Mouse (Mus musculus) kidney, postnatal 25 days (tissue): ENCODE data around the gene Ggnbp2.
"Not testable (repeated sequence)": the region's sequence is repeated elsewhere in the genome, so short reads cannot be mapped to it uniquely, and the experiment has no call there.

Experiments
- DNase-seq, 2 experiments: peaks; one replicate each; pipeline ENCODE4 v3.0.0; 2021; ENCODE audit warnings: mixed read lengths in 2 of 2

Gene Ggnbp2

DNA sequence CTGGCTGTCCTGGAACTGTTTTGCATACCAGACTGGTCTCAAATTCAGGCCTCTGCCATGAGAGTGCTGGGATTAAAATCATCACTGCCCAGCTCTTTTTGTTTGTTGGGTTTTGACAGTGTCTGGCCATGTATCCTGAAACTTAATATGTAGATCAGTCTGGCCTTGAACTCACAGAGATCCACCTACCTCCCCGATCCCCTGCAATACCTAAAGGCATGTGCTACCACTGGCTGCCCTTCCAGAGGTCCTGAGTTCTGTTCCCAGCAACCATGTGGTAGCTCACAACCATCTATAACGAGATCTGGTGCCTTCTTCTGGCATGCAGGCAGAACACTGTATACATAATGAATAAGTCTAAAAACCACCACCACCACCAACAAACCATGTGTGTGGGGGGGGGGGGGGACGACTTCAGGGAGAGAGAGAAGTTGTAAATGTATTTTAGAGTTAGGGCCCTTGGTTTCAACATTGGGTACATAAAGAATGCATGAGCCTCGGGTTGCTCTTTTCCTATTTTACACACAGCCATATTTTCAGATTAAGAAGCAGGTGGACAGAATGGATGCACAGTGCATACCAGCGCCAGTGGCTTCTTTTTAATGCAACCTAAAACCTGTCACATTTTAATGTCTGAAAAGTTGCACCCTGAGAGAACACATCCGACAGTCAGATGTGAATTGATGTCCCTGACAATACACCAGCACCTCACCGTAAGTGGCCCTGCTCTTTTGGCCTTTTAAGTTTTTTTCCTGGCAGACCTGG lies 8.6 kb upstream of the Ggnbp2 start:
- no peak for DNase-seq

DNA sequence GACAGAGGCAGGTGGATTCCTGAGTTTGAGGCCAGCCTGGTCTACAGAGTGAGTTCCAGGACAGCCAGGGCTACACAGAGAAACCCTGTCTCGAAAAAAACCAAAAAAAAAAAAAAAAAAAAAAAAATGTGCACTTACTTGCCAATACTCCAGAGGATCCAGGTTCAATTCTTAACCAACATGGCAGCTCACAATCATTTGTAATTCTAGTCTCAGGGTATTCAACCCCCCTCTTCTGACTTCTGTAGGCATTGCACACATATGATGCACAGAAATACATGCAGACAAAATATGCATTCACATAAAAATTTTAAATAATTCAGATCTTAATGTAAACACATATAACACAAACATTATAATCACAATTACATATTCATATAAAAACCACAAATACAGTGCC lies 5.4 kb upstream of the Ggnbp2 start:
- DNase-seq = not testable (repeated sequence)

DNA sequence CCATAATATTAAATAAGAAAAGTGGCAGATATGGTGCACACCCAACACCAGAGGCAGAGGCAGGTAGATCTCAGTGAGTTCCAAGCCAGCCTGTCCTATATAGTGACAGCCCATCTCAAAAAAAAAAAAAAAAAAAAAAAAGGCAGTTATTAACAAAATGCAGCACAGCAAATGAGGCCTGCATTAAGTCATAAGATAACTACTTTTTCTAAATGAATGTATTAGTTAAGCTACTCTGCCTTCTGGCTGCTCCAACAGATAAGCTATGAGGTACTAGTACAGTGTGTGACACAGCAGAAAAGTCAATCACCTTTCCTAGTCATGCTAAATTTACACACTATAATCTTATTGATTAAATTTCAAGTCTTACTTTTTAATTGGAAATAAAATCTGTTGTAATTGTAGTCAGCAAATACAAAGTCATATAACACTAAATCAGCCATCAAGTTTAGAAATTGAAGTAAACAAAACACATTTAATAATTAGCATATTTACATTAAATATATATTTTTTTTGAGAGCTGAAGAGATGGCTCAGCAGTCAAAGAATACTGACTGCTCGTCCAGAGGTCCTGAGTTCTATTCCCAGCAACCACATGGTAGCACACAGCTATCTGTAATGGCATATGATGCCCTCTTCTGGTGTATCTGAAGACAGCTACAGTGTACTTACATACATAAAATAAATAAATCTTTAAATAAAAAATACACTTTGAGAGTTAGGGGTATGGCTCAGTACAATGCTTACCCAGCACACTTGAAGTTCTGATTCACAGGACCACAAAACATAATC lies 2.6 kb upstream of the Ggnbp2 start:
- no peak for DNase-seq

DNA sequence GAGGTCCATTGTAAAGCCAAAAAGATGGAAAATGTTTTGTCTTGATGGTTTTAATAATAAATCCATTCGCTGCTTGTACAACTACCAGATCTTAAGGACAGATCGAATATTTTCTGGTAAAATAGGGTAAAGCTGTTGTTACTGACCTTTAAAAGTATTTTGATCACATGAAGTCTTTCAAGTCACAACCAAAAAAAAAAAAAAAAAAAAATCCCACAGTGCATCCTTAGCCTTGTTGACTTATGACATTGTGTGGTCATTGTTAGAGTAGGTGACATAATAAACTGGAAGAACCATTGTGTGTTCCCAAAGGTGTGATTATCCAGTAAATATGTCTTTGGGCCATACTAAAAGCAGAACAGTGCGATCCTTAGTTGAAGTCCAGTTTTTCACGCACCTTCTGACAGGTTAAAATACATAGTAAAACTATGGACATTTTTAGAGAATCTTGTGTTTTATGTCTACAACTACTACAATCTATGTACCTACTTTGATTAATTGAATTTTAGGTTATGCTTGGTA lies 992 bp upstream of the Ggnbp2 start:
- DNase-seq = no peak

DNA sequence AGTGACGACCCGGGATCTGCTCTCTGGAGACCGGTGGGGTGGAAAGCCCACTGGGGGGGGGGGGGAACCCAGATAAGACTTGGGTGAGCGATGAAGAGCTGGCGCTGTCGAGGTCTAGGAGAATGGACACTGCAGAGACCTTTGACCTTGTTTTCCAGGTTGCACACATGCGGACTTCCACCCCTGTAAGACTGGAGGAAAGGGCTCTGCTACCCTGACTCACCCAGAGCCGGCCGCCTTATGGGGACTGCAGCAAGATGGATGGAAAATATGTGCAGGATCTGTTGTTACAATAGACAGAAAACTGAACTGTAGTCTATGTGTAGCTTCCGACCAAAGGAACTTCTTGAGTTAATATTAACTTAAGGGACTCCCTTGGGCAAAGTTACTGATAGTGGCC lies 429 bp upstream of the Ggnbp2 start:
- peak in 1 of 2 experiments; percentile 54 for DNase-seq

DNA sequence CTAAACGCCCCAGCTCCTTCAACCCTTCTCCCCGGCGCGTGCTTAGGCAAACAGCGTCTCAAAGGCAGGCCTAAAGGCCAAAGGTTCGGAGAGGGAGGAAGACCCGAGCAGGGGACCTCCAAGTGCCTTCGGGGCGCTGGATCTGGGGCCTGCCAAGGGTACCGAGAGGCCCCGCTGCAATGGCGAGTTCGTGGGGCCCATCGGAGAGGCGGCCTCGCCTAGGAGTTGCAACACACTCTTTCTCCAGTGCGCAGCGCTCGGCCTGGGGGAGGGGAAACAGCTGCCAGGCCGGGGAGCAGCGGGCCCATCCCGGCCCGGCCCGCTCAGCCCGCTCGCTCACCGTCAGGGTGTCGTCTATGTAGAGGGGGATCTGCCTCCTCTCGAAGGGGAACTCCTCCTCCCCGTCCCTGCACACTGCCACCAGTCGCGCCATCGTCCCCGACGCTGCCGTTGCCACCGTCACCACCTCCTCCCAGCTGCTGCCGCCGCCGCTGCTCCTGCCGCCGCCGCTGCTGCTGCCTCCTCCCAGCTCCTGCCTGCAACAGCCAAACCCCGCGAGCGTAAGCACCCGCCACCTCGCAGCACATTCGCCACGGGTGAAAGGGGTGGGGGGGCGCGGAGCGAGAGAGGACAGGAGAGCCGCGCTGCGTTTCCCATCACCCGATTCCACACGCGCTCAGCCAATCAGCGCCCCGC lies 932 bp downstream of the Ggnbp2 start:
- peak; percentile 93 to 98 for DNase-seq

DNA sequence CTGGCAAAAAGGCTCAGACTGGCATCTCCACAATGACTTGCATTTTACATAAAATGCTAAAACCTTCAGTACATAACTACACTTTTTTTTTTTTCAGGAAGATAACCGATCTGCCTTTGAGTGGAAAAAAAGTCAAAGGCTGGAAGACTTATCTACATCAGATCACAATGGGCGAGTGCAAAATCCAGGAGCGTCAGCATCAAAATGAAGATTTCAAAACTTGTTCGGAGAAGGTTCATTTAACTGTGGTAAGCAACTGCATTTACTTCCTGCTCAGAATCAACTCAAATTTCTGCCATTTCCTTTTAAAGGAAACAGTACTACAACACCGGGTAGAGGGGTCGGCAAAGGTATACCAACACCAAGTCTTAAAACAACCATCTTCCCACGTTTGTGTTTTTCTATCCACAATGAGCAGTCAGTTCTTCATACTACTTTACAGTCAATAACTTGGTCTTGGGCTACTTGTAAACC lies 1.8 kb downstream of the Ggnbp2 start:
- no peak for DNase-seq

DNA sequence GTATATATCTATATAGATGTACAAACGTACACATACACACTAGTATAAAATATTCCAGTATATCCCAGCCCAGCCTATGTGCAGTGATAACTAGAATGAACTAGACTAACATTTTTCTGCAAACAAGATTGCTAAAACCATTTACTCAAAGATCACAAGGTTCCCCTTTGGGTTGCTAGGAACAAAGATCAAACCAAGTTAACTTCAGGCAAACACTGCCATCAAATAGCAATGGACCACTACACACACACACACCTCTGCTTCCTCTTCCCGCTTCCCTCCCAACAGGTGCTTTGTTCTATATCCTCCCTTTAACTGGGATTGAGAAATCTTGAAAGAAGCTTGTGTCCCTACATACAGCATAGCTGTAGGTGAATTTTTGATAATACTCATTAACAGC lies 3.0 kb downstream of the Ggnbp2 start:
- no peak for DNase-seq

DNA sequence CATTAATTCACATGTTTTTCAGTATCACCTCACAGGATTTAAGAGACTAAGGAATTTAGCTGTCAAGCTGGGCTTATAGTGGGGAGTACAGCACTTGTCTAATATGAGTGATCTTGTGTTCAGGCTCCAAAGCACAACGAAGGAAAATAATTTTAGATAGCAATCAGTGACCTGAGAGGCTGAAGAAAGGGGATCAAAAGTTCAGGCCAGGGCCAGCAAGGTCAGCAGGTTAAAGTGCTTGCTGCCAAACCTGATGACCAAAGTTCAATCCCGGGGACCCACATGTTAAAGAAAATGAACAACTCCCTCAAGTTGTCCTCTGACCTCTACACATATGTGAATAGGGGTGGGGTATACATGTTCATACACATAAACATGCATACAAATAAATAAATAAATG lies 5.3 kb downstream of the Ggnbp2 start:
- DNase-seq = peak; percentile 45 to 54

DNA sequence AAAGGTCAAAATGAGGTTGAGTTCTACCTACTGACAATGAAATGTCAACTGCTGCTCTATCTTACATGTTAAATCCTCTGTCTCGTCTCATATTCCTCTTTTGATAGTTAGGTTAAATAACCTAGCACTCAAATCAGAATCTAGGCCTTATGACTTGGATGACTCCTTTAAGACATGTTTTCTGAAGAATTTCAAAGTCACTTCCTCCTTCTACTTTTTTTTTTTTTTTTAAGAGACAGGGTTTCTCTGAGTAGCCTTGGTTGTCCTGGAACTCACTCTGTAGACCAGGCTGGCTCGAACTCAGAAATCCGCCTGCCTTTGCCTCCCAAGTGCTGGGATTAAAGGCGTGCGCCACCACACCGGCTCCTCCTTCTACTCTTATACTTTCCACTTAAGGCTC lies 15.3 kb downstream of the Ggnbp2 start:
- no peak for DNase-seq

DNA sequence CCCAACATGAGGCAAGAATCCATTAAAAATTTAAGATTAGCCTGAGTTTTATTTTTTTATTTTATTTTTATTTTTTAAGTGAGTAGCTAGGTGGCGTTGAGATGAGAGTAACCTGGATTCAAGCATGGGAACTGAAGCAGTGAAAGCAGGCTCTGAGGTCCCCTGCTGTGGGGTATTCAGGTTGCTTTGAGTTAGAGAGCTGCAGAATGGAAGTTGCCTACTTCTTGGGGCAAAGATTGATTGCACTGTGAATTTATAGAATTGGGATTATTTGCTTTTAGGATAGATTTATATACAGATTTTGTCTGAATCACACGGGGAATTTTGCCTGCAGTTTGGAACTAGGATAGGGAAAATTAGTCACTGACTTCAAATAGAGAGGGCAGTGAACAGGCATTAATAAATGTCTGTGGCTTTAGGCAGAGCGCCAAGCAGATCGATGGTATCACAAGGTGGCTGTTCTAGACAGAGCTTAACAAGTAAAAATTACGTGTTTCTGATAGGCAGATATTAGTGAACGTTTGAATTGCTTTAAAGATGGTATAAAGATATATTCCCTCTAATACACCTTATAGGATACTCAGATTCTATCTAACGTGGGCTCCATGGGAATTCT lies 23.0 kb downstream of the Ggnbp2 start:
- DNase-seq = no peak

DNA sequence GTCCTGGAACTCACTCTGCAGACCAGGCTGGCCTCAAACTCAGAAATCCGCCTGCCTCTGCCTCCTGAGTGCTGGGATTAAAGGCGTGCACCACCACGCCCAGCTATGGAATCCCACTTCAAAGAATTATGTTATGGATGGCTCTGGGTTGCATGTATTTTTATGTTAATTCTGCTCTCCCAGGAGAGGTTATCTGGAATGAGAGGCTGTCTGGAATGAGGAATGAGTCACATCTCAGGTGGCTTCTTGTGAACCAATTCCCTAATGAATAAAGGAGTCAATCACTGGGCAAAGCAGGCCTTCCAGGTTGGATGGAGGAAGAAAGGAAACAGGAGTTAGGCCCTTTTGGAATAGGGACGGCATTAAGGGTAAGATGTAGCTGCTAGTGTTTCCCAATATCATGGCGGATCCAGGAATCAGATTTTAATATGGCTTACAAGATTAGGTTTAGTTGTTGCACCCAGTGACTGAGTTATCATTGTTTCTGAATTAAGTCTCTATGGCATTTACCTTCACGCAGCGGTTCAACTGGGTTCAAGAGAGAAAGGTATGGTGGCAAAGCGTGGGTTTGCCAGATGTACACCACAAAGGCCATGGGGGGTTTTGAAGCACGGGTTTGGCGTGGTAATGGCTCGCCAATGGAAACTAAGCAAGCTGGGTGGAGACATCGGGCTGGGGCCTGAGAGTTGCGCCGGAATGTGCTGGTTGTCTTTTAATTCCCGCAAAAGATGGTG lies 23.7 kb downstream of the Ggnbp2 start:
- no peak for DNase-seq

DNA sequence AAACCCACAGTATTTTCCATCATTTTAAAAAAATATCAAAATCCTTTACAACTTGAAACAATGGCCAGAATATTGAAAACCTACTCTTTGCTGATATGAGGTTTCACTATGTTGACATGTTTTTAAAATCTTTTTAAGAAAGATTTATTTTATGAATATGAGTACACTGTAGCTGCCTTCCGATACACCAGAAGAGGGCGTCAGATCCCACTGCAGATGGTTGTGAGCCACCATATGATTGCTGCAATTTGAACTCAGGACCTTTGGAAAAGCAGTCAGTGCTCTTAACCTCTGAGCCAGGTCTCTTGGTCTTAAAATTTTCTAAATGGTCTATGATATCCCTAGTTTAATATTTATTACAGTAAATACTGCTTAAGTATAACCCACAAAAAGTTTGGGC lies 31.3 kb downstream of the Ggnbp2 start:
- no peak for DNase-seq

DNA sequence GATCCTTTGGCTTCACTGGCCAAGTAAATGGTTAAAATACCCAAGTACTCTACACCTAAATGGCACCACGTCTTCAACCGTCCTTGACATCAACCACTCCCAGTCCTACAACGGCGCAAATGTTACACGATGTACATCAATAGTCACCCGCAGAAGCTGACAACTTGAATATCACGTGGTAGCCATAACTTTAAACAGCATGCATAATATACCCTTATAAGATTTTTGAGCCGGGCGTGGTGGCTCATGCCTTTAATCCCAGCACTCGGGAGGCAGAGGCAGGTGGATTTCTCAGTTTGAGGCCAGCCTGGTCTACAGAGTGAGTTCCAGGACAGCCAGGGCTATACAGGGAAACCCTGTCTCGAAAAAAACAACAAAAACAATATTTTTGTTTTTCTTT lies 41.1 kb downstream of the Ggnbp2 start:
- not testable (repeated sequence) for DNase-seq

DNA sequence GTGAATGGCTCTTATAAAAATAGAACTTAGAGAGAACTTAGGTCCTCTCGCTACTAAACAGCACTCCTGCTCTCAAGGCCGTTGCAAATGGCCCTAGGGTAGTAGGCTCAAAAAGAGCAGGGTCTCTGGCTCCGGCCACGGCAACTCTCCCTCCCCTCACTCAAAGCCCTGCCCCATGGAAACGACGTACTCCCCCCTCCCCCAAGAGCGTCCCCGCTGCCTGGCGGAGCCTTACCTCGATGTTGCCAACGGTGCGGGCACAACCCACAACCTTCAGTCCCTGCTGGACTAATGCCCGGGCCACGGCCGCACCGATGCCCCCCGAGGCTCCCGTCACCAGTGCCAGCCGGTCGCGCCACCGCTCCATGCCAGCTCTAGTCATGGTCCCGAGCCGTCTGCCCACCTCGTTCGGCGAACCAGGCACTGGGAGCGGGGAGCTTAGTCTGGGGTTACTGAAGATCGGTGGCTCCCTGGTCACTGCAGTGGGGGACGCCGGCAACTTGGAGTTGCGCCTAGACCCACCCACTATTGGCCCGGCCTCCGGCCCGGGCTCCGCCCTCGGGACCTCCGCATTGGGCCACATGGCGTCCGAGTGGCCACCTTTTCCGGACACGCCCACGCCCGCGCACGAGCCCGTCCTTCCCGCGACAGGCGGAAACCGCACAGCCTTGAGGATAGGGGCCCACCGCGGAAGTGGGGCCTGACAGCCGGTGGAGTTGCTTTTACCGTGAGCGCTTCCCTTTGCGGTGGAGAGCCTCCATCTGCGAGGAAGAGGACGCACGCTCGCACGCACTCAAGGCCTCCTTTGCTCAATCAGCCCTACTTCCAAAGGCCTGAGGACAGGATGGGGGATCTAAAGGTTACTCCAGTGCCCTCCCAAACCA lies 41.9 kb downstream of the Ggnbp2 start, which contains the start of gene Dhrs11:
Gene Dhrs11, minus strand, starts transcription at position 479 of the 884 bp plus-strand sequence.
- DNase-seq = peak; percentile 95 to 98

DNA sequence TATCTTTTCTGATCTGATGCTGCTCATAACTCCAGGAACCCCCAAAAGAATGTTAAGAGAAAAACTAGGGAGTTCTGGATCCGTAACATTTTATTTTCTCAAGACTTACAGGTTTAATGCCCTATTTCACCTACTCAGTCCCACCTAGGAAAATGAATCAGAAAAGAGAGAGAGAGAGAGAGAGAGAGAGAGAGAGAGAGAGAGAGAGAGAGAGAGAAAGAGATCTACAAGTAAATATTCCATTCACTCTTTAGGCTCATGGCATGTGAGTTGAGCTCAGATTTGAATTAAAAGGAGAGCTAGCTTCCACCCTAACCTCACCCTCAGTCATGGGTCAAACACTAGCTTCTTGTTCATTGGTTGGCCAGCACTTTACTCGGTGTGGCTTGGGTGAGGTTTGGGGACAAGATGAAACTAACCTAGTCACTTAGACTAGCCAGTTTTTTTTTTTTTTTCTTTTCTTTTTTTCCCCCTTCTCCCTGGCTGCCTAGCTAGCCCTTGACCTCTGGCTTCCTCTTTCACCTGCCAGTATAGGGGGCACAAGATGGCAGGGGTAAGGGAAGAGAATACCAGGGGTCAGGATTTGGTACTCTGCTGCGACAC lies 42.6 kb downstream of the Ggnbp2 start:
- DNase-seq = peak in 1 of 2 experiments; percentile 46

DNA sequence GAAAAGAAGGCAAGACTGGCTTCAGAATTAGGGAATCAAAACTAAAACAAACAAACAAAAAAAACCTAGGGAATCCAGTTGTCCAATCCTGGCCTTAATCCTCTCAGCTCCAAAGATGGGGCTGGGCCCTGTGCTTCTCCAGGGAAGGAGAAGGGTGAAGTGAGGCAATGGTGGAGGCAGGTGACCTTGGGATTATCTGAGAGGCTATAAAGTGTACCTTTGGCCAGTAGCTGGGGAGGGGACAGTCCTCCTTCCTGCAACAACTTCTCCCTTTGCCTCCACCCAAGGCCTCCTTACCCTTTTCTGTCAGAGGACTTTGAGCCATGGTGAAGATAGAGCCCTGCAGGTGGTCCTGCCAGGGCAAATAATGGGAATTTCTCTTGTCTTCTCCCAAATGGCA lies 43.1 kb downstream of the Ggnbp2 start:
- peak in 1 of 2 experiments; percentile 52 for DNase-seq

DNA sequence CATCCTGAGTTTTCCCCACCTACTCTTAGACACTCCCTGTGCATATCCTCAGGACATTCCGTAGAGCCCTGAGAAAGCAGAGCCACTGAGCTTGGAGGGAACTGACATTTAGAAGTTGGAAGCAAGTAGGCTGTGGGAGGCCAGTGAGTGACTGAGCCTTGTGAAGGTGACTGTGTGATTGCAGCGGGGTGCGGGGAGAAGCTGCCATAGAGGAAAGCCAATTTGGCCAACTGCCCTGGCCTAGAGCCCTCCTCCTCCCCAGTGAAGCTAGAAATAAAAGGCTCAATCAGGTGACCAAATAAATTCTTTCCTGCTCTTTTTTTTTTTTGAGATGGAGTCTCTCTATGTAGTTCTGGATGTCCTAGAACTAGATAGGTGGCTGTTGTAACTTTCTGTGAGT lies 44.4 kb downstream of the Ggnbp2 start:
- peak; percentile 83 to 91 for DNase-seq

DNA sequence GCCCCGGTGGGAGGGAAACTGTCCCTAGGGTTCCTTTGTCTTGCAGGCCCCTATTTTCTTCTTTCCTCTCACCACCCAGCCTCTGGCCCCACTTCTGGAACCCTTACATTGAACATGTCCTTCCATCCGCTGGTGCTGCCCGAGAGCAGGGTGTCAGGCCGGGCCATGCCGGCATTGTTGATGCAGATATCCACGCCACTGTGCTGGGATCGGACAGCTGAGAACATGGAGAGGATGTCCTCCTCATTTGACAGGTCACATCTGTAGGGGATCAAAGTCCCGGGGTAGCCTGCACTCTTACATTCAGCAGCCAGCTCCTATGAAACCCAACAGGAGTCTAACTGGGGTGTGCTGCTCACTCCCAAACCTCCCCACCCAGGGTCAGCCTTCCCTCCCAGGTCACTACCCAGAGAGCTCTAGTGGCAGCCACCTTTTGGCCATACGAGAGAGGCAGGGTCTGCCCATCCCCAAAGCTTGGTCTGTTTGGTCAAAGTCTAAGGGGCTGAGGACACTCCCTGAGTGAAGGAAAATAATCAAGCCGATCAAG lies 45.3 kb downstream of the Ggnbp2 start:
- DNase-seq = peak in 1 of 2 experiments; percentile 47

DNA sequence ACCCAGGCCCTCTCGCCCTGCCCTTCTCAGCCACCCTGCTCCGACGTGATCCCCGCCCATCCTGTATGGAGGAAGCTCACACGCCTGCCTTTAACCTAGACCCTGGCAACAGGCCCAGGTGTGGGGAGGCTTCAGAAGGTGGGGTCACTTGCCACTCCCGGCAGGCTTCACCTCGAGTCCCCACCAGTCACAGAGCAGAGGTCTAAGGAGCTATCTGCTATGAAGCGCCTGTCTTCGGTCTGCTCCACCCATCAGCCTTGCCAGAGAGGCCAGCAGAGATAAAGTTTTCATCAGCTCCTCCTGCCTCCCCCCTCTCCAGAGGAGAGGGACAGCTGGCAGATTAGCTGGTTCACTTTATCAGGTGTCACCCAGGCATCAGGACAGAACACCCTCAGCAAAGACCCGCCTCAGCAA lies 47.1 kb downstream of the Ggnbp2 start:
- DNase-seq = peak in 1 of 2 experiments; percentile 58
